Comparison of ENCODE assay signal across 12 mouse cellular contexts in the genomic region with DNA sequence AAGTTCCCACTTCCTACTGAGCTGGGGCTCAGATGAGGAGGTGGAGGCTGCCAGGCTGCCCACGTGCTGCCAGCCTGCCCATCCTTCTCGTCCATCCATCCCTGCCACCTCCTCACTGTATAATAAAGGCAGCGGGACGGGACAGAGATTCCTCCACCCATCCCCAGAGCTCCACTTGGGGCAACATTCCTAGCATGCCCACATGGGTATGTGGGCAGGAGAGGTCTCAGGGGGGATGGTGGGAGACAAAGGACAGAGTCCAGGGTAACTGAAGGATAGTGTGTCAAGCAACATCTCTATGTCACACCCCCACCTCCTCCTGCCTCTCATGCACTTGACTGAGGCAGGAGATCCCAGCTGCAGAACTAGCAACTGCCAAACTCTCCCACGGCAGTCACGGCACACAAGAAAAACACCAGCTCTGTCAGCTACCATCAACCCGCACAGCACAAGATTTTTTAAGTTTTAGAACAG. TPM values are rescaled to one million over a fixed set of nuclear protein-coding genes. Genes with fewer than 3 reads are reported as not detected.
DNase-seq lines count a peak whose midpoint lies in the region; ATAC-seq lines count a peak whose summit lies in the region.
"Had no signal": no experiment of that assay in that cellular context is flagged by ENCODE, and none has a peak within 500 bp of the region (broad histone marks: within the 10 kb centered on the region; RNA-seq: fewer than 3 reads in every experiment).

No protein-coding gene starts in this region.

- H3K27ac ChIP-seq in heart, embryonic 10.5 days, result peak overlapping the region; percentile 32; the same call in 1 of the 2 replicates
- 0 out of 2 replicates have a peak overlapping the region, but pooled peaks have one; percentile 4 for H3K27ac ChIP-seq in embryonic facial prominence, embryonic 15.5 days (replicated peaks)
- H3K27ac ChIP-seq: liver, embryonic 14.5 days had no signal

- H3K4me1 ChIP-seq in heart, embryonic 10.5 days, result peaks cover 66% of the 10 kb centered on the region
- H3K4me1 ChIP-seq in embryonic facial prominence, embryonic 15.5 days, result peaks cover 50% of the 10 kb centered on the region

- H3K9ac ChIP-seq in embryonic facial prominence, embryonic 15.5 days, result no peak overlapping the region
- H3K9ac ChIP-seq: liver, embryonic 14.5 days; midbrain, embryonic 13.5 days had no signal

- no peak for DNase-seq in heart, embryonic 10.5 days (ENCODE audit: low spot score)
- no peak for DNase-seq in heart, adult 18-20 months
- DNase-seq in 3T3-L1 (ENCODE audit: low read depth, low spot score), result peak; percentile 35
- peak; percentile 47 to 65 for DNase-seq in left cerebral cortex, adult 9 months (ENCODE audit: low spot score in 2 of 2)
- no peak for DNase-seq in lung, postnatal 36 days
- DNase-seq in spleen, postnatal 10 days (ENCODE audit: low spot score in 2 of 2), result no peak
- no peak for DNase-seq in layer of hippocampus, postnatal 36 days
- DNase-seq: adrenal gland, postnatal 14 days had no signal

- H3K9me3 ChIP-seq in heart, embryonic 10.5 days, result no peaks in the 10 kb centered on the region
- H3K9me3 ChIP-seq in embryonic facial prominence, embryonic 15.5 days (replicated peaks), result no peaks in the 10 kb centered on the region
- H3K9me3 ChIP-seq: midbrain, embryonic 13.5 days had no signal

- H3K4me3 ChIP-seq in heart, embryonic 10.5 days, result no peak overlapping the region
- no peak overlapping the region for H3K4me3 ChIP-seq in embryonic facial prominence, embryonic 15.5 days (replicated peaks)
- H3K4me3 ChIP-seq: midbrain, embryonic 13.5 days had no signal

- no peak for ATAC-seq in embryonic facial prominence, embryonic 15.5 days (ENCODE audit: insufficient number of reproducible peaks, low FRiP score, low TSS enrichment, low read depth)
- ATAC-seq: intestine, postnatal 0 days; midbrain, embryonic 13.5 days had no signal

- H3K36me3 ChIP-seq in heart, embryonic 10.5 days, result no peaks in the 10 kb centered on the region
- H3K36me3 ChIP-seq in embryonic facial prominence, embryonic 15.5 days, result no peaks in the 10 kb centered on the region
- H3K36me3 ChIP-seq: midbrain, embryonic 13.5 days had no signal

- H3K27me3 ChIP-seq in heart, embryonic 10.5 days (ENCODE audit: insufficient read depth, poor library complexity, severe bottlenecking), result no peaks in the 10 kb centered on the region
- no peaks in the 10 kb centered on the region for H3K27me3 ChIP-seq in embryonic facial prominence, embryonic 15.5 days
- H3K27me3 ChIP-seq: midbrain, embryonic 13.5 days had no signal

- no peak overlapping the region for H3K4me2 ChIP-seq in embryonic facial prominence, embryonic 15.5 days (replicated peaks)
- H3K4me2 ChIP-seq: midbrain, embryonic 13.5 days had no signal

- 48% methylated on average over 7 of the region's 7 CpGs for WGBS in heart, embryonic 10.5 days
- WGBS in embryonic facial prominence, embryonic 15.5 days, result 24% methylated on average over 7 of the region's 7 CpGs

RNA-seq across cellular contexts. Expression of gene Smurf1, which starts 51.2 kb away (rescaled TPM):
- polyA plus RNA-seq in heart, embryonic 10.5 days (2016; fragmentation: Nextera tagmentation; extraction: Ambion mirVana), result 15.5 and 16.1 TPM in 2 replicates
- 10 to 100 TPM; 27.6 to 36.2 TPM for total RNA-seq in heart, adult 18-20 months (2021)
- polyA plus RNA-seq in embryonic facial prominence, embryonic 15.5 days (2015; fragmentation: Nextera tagmentation; extraction: Ambion mirVana), result 18.5 and 19.3 TPM in 2 replicates
- 10 to 100 TPM; 28.7 to 29.9 TPM for total RNA-seq in layer of hippocampus, postnatal 36 days (2021)

Comparison
In these comparisons a context has a peak if more than half of its experiments do, and no peak if none do; other contexts are left out.
1. DNase-seq: peak in 3T3-L1 (single experiment) and left cerebral cortex, adult 9 months (2 of 2); none in heart, embryonic 10.5 days (single experiment), heart, adult 18-20 months (0 of 2), lung, postnatal 36 days (single experiment), spleen, postnatal 10 days (0 of 2) and layer of hippocampus, postnatal 36 days (0 of 2).